Mouse (Mus musculus): ENCODE measurements at regions not wholly inside any gene's neighbourhood (a gene's known extent, or its start where the extent isn't known, plus 50 kb on each side); places are given as distances from the start of the nearest gene placed in this dataset.

- no peak for TF ChIP-seq GATA1 (IDR thresholded peaks at IDR 0.05; ENCODE audit: low read length)
- no peak for TF ChIP-seq TAL1 (IDR thresholded peaks at IDR 0.05; ENCODE audit: low read length)
These were observed 292.3 kb upstream of the Mki67 start for GRCm38 (mm10) chr7:136008486-136008885.
